Mouse (Mus musculus): ENCODE results near the gene Ttc27. TPM values are rescaled to one million over a fixed set of nuclear protein-coding genes. Genes with fewer than 3 reads are reported as not detected.

Ttc27 gene
- polyA plus RNA-seq, 1 experiment, result 11.1 TPM

- DNase-seq, result no peak
- Histone ChIP-seq H3K4me3 (replicated peaks; ENCODE audit: insufficient read depth, low read depth, low read length) (no peak overlapping the region), H3K4me1 (ENCODE audit: control insufficient read depth, insufficient read depth, low read length) (no peaks in the 10 kb centered on the region), H3K27me3 (ENCODE audit: control insufficient read depth, insufficient read depth, low read length) (no peaks in the 10 kb centered on the region), H3K27ac (ENCODE audit: insufficient read depth, low read length) (no peak overlapping the region)
- TF ChIP-seq POLR2A (IDR thresholded peaks at IDR 0.05; ENCODE audit: borderline replicate concordance, insufficient read depth, low read length) (no peak), CTCF (IDR thresholded peaks at IDR 0.05; ENCODE audit: borderline replicate concordance, insufficient read depth, low read depth, low read length) (no peak)
- WGBS, result 73% methylated on average over 1 of the region's 1 CpGs
Observed at GRCm38 (mm10) chr17:74808330-74808729, 90.8 kb downstream of the Ttc27 start.

GRCm38 (mm10) chr17:74808901-74809300 lies 91.4 kb downstream of the Ttc27 start:
- Histone ChIP-seq H3K27me3 (ENCODE audit: control insufficient read depth, insufficient read depth, low read length) (no peaks in the 10 kb centered on the region), H3K4me3 (replicated peaks; ENCODE audit: insufficient read depth, low read depth, low read length) (no peak overlapping the region), H3K4me1 (ENCODE audit: control insufficient read depth, insufficient read depth, low read length) (no peaks in the 10 kb centered on the region), H3K27ac (ENCODE audit: insufficient read depth, low read length) (no peak overlapping the region)
- no peak for DNase-seq
- TF ChIP-seq POLR2A (IDR thresholded peaks at IDR 0.05; ENCODE audit: borderline replicate concordance, insufficient read depth, low read length), result no peak
- WGBS, result 89% methylated on average over 4 of the region's 4 CpGs

DNA sequence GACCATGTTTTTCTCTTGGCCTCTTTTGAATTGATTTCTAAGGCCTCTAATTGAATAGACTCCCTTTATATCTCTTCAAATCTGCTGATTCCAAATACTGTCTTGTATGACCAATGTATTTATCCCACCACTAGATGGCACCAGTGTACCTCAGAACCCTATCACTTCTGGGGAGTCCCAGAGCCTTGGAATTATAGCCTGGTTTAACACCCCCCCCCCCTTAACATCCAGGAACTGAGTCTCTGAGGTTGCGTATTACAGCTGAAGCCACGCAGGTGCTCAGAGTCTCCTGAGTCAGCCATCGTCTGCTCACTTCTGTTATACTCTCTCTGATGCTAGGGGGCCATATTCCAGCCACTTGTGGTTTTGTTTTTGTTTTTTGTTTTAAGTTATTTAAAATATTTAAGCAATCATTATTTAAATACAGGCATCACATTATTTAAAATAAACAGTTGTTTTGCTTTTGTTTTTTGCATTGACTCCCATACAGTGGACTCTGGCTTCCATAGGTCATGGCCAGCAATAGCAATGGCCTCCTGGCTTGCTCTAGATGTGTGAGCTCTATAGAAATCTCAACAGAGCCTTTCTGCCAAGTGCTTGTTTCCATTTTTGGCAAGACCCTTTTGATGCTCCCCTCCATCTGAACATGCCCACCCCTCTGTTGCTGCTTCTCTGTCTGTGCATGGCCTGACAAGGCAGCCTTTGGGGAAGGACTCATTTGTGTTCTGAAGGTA lies 93.5 kb downstream of the Ttc27 start:
- no peak for TF ChIP-seq POLR2A (IDR thresholded peaks at IDR 0.05; ENCODE audit: borderline replicate concordance, insufficient read depth, low read length)
- TF ChIP-seq CTCF (IDR thresholded peaks at IDR 0.05; ENCODE audit: borderline replicate concordance, insufficient read depth, low read depth, low read length), result peak; percentile 20; the same call in 1 of the 2 replicates
- no peak overlapping the region for H3K4me3 ChIP-seq (replicated peaks; ENCODE audit: insufficient read depth, low read depth, low read length)
- no peaks in the 10 kb centered on the region for H3K27me3 ChIP-seq (ENCODE audit: control insufficient read depth, insufficient read depth, low read length)
- H3K27ac ChIP-seq (ENCODE audit: insufficient read depth, low read length), result no peak overlapping the region
- DNase-seq, result peak in 1 of 2 experiments; percentile 10
- H3K4me1 ChIP-seq (ENCODE audit: control insufficient read depth, insufficient read depth, low read length), result no peaks in the 10 kb centered on the region
- WGBS, result 63% methylated on average over 3 of the region's 3 CpGs

DNA sequence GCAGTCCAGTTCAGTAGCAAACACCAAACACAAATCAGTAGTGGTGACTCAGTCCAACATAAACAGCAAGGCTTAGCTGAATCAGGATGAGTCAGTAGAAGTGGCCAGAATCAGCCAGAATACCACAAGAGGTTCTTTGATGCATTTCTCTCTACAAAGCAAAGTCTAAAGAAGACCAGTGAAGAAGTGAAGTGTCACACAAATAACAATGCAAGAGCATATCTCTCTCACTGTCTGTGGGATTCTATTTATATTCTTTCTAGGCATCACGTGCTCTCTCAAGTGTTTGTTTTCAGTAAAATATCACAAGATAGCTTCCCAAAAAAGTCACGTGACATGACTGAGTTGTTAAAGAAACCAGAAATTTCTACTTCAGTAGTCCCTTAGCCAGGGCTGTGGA lies 102.2 kb downstream of the Ttc27 start:
- Histone ChIP-seq H3K4me1 (ENCODE audit: control insufficient read depth, insufficient read depth, low read length) (no peaks in the 10 kb centered on the region), H3K27ac (ENCODE audit: insufficient read depth, low read length) (no peak overlapping the region), H3K4me3 (replicated peaks; ENCODE audit: insufficient read depth, low read depth, low read length) (no peak overlapping the region), H3K27me3 (ENCODE audit: control insufficient read depth, insufficient read depth, low read length) (no peaks in the 10 kb centered on the region)
- no peak for TF ChIP-seq CTCF (IDR thresholded peaks at IDR 0.05; ENCODE audit: borderline replicate concordance, insufficient read depth, low read depth, low read length)
- no peak for TF ChIP-seq POLR2A (IDR thresholded peaks at IDR 0.05; ENCODE audit: borderline replicate concordance, insufficient read depth, low read length)
- 83% methylated on average over 2 of the region's 2 CpGs for WGBS
- no peak for DNase-seq

DNA sequence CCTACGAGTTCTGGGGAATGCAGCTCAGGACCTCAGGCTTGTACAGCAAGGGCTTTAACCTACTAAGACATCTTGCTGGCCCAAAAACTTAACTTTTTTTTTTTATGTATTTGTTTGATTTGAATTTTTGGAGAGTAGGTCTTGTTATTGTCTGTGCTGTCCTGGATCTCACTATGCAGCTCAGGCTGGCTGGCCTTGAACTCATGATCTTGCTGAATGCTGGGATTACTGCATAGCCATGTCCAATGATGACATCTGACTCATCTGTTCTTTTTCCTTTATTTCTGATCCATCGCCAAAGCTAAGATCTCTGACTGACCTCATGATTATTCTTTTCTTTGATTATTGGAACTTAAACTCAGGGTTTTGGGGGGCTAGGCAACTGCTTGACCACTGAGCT lies 113.3 kb downstream of the Ttc27 start:
- DNase-seq, result no peak
- Histone ChIP-seq H3K27ac (ENCODE audit: insufficient read depth, low read length) (no peak overlapping the region), H3K4me1 (ENCODE audit: control insufficient read depth, insufficient read depth, low read length) (no peaks in the 10 kb centered on the region), H3K4me3 (replicated peaks; ENCODE audit: insufficient read depth, low read depth, low read length) (no peak overlapping the region), H3K27me3 (ENCODE audit: control insufficient read depth, insufficient read depth, low read length) (no peaks in the 10 kb centered on the region)
- no peak for TF ChIP-seq CTCF (IDR thresholded peaks at IDR 0.05; ENCODE audit: borderline replicate concordance, insufficient read depth, low read depth, low read length)
- no peak for TF ChIP-seq POLR2A (IDR thresholded peaks at IDR 0.05; ENCODE audit: borderline replicate concordance, insufficient read depth, low read length)
- WGBS, result 98% methylated on average over 2 of the region's 2 CpGs

- 87% methylated on average over 3 of the region's 3 CpGs for WGBS
- Histone ChIP-seq H3K27ac (ENCODE audit: insufficient read depth, low read length) (no peak overlapping the region), H3K27me3 (ENCODE audit: control insufficient read depth, insufficient read depth, low read length) (no peaks in the 10 kb centered on the region), H3K4me1 (ENCODE audit: control insufficient read depth, insufficient read depth, low read length) (no peaks in the 10 kb centered on the region; the same call in 1 of the 2 replicates), H3K4me3 (replicated peaks; ENCODE audit: insufficient read depth, low read depth, low read length) (no peak overlapping the region)
- TF ChIP-seq POLR2A (IDR thresholded peaks at IDR 0.05; ENCODE audit: borderline replicate concordance, insufficient read depth, low read length), result no peak
- no peak for TF ChIP-seq CTCF (IDR thresholded peaks at IDR 0.05; ENCODE audit: borderline replicate concordance, insufficient read depth, low read depth, low read length)
- no peak for DNase-seq
Observed at GRCm38 (mm10) chr17:74841721-74842120, 124.2 kb downstream of the Ttc27 start.

GRCm38 (mm10) chr17:74842603-74843002 lies 125.1 kb downstream of the Ttc27 start:
- Histone ChIP-seq H3K4me3 (replicated peaks; ENCODE audit: insufficient read depth, low read depth, low read length) (no peak overlapping the region), H3K27me3 (ENCODE audit: control insufficient read depth, insufficient read depth, low read length) (no peaks in the 10 kb centered on the region), H3K4me1 (ENCODE audit: control insufficient read depth, insufficient read depth, low read length) (no peaks in the 10 kb centered on the region; the same call in 1 of the 2 replicates), H3K27ac (ENCODE audit: insufficient read depth, low read length) (no peak overlapping the region)
- WGBS, result 94% methylated on average over 3 of the region's 3 CpGs
- no peak for DNase-seq
- TF ChIP-seq CTCF (IDR thresholded peaks at IDR 0.05; ENCODE audit: borderline replicate concordance, insufficient read depth, low read depth, low read length) (no peak), POLR2A (IDR thresholded peaks at IDR 0.05; ENCODE audit: borderline replicate concordance, insufficient read depth, low read length) (no peak)

DNA sequence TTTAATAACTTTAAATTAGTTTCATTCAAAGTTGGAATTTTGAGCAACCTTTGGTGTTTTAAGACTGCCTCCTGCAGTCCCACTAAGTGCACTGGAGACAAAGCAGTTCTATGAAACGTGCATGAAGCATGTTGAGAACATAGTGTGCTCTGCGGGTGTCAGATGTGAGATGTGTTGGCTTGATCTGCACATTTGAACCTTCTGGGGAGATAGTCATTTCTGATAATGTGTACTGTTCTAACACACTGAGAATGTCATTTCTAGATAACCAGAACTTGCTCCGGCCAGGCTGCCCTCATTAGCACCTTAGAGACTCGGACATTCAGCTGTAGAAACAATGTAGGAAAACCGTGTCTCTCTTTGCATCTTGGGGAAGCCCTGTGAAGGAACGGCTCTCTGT lies 126.0 kb downstream of the Ttc27 start:
- WGBS, result 92% methylated on average over 6 of the region's 6 CpGs

More for the DNA sequence above, 126.0 kb downstream of the Ttc27 start:
- no peak overlapping the region for H3K4me3 ChIP-seq (replicated peaks; ENCODE audit: insufficient read depth, low read depth, low read length)
- no peaks in the 10 kb centered on the region; the same call in 1 of the 2 replicates for H3K4me1 ChIP-seq (ENCODE audit: control insufficient read depth, insufficient read depth, low read length)
- DNase-seq, result no peak
- H3K27ac ChIP-seq (ENCODE audit: insufficient read depth, low read length), result no peak overlapping the region
- TF ChIP-seq POLR2A (IDR thresholded peaks at IDR 0.05; ENCODE audit: borderline replicate concordance, insufficient read depth, low read length), result no peak
- no peak for TF ChIP-seq CTCF (IDR thresholded peaks at IDR 0.05; ENCODE audit: borderline replicate concordance, insufficient read depth, low read depth, low read length)
- no peaks in the 10 kb centered on the region for H3K27me3 ChIP-seq (ENCODE audit: control insufficient read depth, insufficient read depth, low read length)
